ENCODE assay signal across 8 mouse cellular contexts in the genomic region with DNA sequence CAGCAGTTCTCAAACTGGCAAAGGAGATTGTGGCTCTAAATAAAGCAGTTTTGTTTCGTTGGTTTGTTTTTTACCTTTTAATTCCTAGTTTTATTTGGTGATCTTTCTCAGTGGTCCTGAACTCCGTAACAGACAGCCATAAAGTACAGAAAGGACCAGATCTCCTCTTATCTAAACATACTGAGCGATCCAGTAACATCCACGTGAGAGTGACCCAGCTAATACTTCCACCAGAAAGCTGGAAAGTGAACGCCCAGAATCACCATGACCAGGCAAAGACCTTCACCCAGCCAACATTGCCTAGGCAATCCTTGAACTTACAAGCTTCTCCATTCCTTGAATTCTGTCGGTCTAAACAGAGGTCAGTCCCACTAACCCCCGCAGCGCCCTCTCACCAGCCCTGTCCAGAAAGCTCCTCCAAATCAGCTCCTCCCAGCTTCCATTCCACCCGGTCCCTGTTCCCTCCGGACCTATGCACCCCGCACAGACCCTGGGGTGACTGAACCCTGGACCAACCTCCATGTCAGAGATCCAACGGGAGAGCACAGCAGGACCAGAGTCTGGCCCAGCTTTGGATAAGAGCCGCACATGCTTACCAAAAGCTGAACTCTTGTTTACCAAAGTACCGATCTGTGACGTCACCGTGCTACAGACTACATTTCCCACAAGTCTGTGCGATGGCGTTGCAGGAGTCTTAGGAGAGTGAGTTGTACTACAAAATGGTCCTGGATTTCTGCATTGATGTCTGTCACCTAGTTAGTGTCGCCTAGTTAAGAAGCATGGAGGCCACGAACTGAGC. TPM values are rescaled to one million over a fixed set of nuclear protein-coding genes. Genes with fewer than 3 reads are reported as not detected.
DNase-seq lines count a peak whose midpoint lies in the region; ATAC-seq and TF ChIP-seq lines count a peak whose summit lies in the region.

A gene (minus strand): TSS at position 634 of the 799 bp plus-strand sequence.

- peak within 1 kb of the TSS; percentile 76 to 86 for H3K4me3 ChIP-seq in MEL (ENCODE audit: control insufficient read depth in 1 of 2, insufficient read depth in 1 of 2, low read depth in 2 of 2, low read length in 2 of 2)
- peak within 1 kb of the TSS; percentile 80 for H3K4me3 ChIP-seq in cerebellum, adult 2 months (replicated peaks; ENCODE audit: insufficient read depth, low read depth, low read length)
- peak within 1 kb of the TSS; percentile 56 for H3K4me3 ChIP-seq in forebrain, postnatal 0 days (ENCODE audit: low read depth, low read length)
- H3K4me3 ChIP-seq in lung, embryonic 15.5 days = peak within 1 kb of the TSS; percentile 69

- peak; percentile 49 to 60; a peak in 1 of 4 replicates for TF ChIP-seq POLR2A in MEL (IDR thresholded peaks at IDR 0.05; ENCODE audit: control insufficient read depth in 1 of 2, insufficient read depth in 1 of 2, low read depth in 1 of 2, low read length in 2 of 2, poor library complexity in 1 of 2)
- peak; percentile 50; the same call in 1 of the 2 replicates for TF ChIP-seq POLR2A in cerebellum, adult 2 months (IDR thresholded peaks at IDR 0.05; ENCODE audit: borderline replicate concordance, insufficient read depth, low read length)

- H3K9ac ChIP-seq in MEL (ENCODE audit: control insufficient read depth, low read depth, low read length, poor library complexity, severe bottlenecking) = peak within 1 kb of the TSS; percentile 68
- peak within 1 kb of the TSS; percentile 55 for H3K9ac ChIP-seq in forebrain, postnatal 0 days
- peak within 1 kb of the TSS; percentile 64 for H3K9ac ChIP-seq in lung, embryonic 15.5 days

- H3K79me2 ChIP-seq in MEL (ENCODE audit: control insufficient read depth, insufficient read depth, low read length, poor library complexity) = no peaks in the 10 kb centered on the region; the same call in 1 of the 2 replicates

- DNase-seq in MEL (ENCODE audit: low read depth, low spot score) = peak; percentile 95
- peak; percentile 91 to 92 for DNase-seq in cerebellum, adult 2 months
- peak; percentile 91 for DNase-seq in forebrain, postnatal 0 days
- peak; percentile 83 for DNase-seq in heart, postnatal 4 days
- DNase-seq in layer of hippocampus, adult 8-10 months (ENCODE audit: low spot score in 2 of 2) = peak; percentile 91
- DNase-seq in ovary, adult 18-20 months (ENCODE audit: low spot score) = peak; percentile 76
- DNase-seq in thymus, postnatal 0 days (ENCODE audit: low spot score) = peak; percentile 92

- peaks cover 0 to 3% of the 10 kb centered on the region in 2 experiments; a peak in 1 of 4 replicates for H3K36me3 ChIP-seq in MEL (ENCODE audit: control insufficient read depth in 1 of 2, insufficient read depth in 2 of 2, low read length in 2 of 2)
- no peaks in the 10 kb centered on the region for H3K36me3 ChIP-seq in forebrain, postnatal 0 days (ENCODE audit: insufficient read depth)
- H3K36me3 ChIP-seq in lung, embryonic 15.5 days = 0 out of 2 replicates have a peak, but pooled peaks cover 7% of the 10 kb centered on the region

- no peak for TF ChIP-seq CTCF in MEL (IDR thresholded peaks at IDR 0.05 in 2 of 3, conservative IDR thresholded peaks at IDR 0.05 in 1 of 3; ENCODE audit: control insufficient read depth in 1 of 3, insufficient read depth in 1 of 3, low read depth in 2 of 3, low read length in 3 of 3, poor library complexity in 1 of 3, severe bottlenecking in 1 of 3)
- TF ChIP-seq CTCF in cerebellum, adult 2 months (IDR thresholded peaks at IDR 0.05; ENCODE audit: borderline replicate concordance, insufficient read depth, low read depth, low read length) = no peak
- no peak for TF ChIP-seq CTCF in forebrain, postnatal 0 days (IDR thresholded peaks at IDR 0.05; ENCODE audit: low read depth)

- H3K9me3 ChIP-seq in MEL (replicated peaks; ENCODE audit: insufficient read depth, low read length) = no peaks in the 10 kb centered on the region
- no peaks in the 10 kb centered on the region for H3K9me3 ChIP-seq in forebrain, postnatal 0 days (ENCODE audit: low read length)
- H3K9me3 ChIP-seq in lung, embryonic 15.5 days = no peaks in the 10 kb centered on the region

- no peak for TF ChIP-seq RAD21 in MEL (IDR thresholded peaks at IDR 0.05; ENCODE audit: low read depth, low read length)

- H3K4me1 ChIP-seq in MEL (ENCODE audit: control insufficient read depth in 1 of 2, insufficient read depth in 2 of 2, low read length in 2 of 2) = no peaks in the 10 kb centered on the region; a peak in 1 of 4 replicates
- no peaks in the 10 kb centered on the region for H3K4me1 ChIP-seq in cerebellum, adult 2 months (ENCODE audit: control insufficient read depth, insufficient read depth, low read length)
- H3K4me1 ChIP-seq in forebrain, postnatal 0 days (ENCODE audit: insufficient read depth) = peaks cover 6% of the 10 kb centered on the region; the same call in 1 of the 2 replicates
- 0 out of 2 replicates have a peak, but pooled peaks cover 4% of the 10 kb centered on the region for H3K4me1 ChIP-seq in lung, embryonic 15.5 days

- no peaks in the 10 kb centered on the region for H3K27me3 ChIP-seq in MEL (ENCODE audit: control insufficient read depth in 1 of 2, insufficient read depth in 2 of 2, low read length in 2 of 2)
- H3K27me3 ChIP-seq in cerebellum, adult 2 months (ENCODE audit: control insufficient read depth, insufficient read depth, low read length) = no peaks in the 10 kb centered on the region
- H3K27me3 ChIP-seq in forebrain, postnatal 0 days (ENCODE audit: insufficient read depth, low read length) = no peaks in the 10 kb centered on the region
- H3K27me3 ChIP-seq in lung, embryonic 15.5 days = no peaks in the 10 kb centered on the region

- WGBS in cerebellum, adult 2 months = 2% methylated on average over 20 of the region's 20 CpGs
- WGBS in forebrain, postnatal 0 days = 6% methylated on average over 20 of the region's 20 CpGs
- 2% methylated on average over 20 of the region's 20 CpGs for WGBS in lung, embryonic 15.5 days

- ATAC-seq in forebrain, postnatal 0 days = peak; percentile 96
- peak; percentile 97 for ATAC-seq in lung, embryonic 15.5 days (ENCODE audit: borderline replicate concordance, extremely low read depth, low FRiP score, low TSS enrichment)

- peak within 1 kb of the TSS; percentile 58 for H3K4me2 ChIP-seq in forebrain, postnatal 0 days (ENCODE audit: low read depth)
- peak within 1 kb of the TSS; percentile 74 for H3K4me2 ChIP-seq in lung, embryonic 15.5 days

- TF ChIP-seq EP300 in MEL (IDR thresholded peaks at IDR 0.05; ENCODE audit: low read depth in 1 of 2, low read length in 2 of 2) = no peak

- H3K27ac ChIP-seq in MEL (ENCODE audit: control insufficient read depth, low read depth, low read length) = peak within 1 kb of the TSS; percentile 30
- peak within 1 kb of the TSS; percentile 71 for H3K27ac ChIP-seq in cerebellum, adult 2 months (ENCODE audit: insufficient read depth, low read length)
- peak within 1 kb of the TSS; percentile 57 for H3K27ac ChIP-seq in forebrain, postnatal 0 days (ENCODE audit: low read depth, low read length)
- peak within 1 kb of the TSS; percentile 60; the same call in 1 of the 2 replicates for H3K27ac ChIP-seq in lung, embryonic 15.5 days

TF ChIP-seq in MEL, 35 proteins besides CTCF, POLR2A, EP300 and RAD21 (continues in another document):
- 0 out of 2 replicates have a peak, but pooled peaks have one; percentile 20 for TF ChIP-seq USF1 (IDR thresholded peaks at IDR 0.05; ENCODE audit: low read depth, low read length)
- TF ChIP-seq ETS1 (IDR thresholded peaks at IDR 0.05; ENCODE audit: low read depth, low read length) = peak; percentile 46; the same call in 1 of the 2 replicates
- peak; percentile 45; the same call in 1 of the 2 replicates for TF ChIP-seq POLR2AphosphoS2 (IDR thresholded peaks at IDR 0.05; ENCODE audit: low read length)
- no peak for TF ChIP-seq MYB (IDR thresholded peaks at IDR 0.05; ENCODE audit: low read depth, low read length)
- TF ChIP-seq MAX (IDR thresholded peaks at IDR 0.05; ENCODE audit: low read length) = peak; percentile 89
- TF ChIP-seq POLR2AphosphoS5 (IDR thresholded peaks at IDR 0.05; ENCODE audit: borderline replicate concordance, low read depth, low read length) = no peak
- TF ChIP-seq SIN3A (IDR thresholded peaks at IDR 0.05; ENCODE audit: low read length) = peak; percentile 99
- no peak for TF ChIP-seq MEF2A (IDR thresholded peaks at IDR 0.05; ENCODE audit: extremely low read depth, insufficient replicate concordance, low read depth, low read length, poor library complexity, severe bottlenecking)
- TF ChIP-seq GABPA (IDR thresholded peaks at IDR 0.05; ENCODE audit: low read depth, low read length) = no peak
- TF ChIP-seq KAT2A (conservative IDR thresholded peaks at IDR 0.05; ENCODE audit: low read depth, low read length) = peak; percentile 68; the same call in 1 of the 2 replicates
- peak; percentile 93 for TF ChIP-seq HCFC1 (IDR thresholded peaks at IDR 0.05; ENCODE audit: low read depth, low read length)
- peak; percentile 69 for TF ChIP-seq ELF1 (IDR thresholded peaks at IDR 0.05; ENCODE audit: low read depth, low read length)
- no peak for TF ChIP-seq JUND (IDR thresholded peaks at IDR 0.05; ENCODE audit: low read depth, low read length)
- TF ChIP-seq MYC (IDR thresholded peaks at IDR 0.05; ENCODE audit: low read depth, low read length) = peak; percentile 79
- TF ChIP-seq NELFE (IDR thresholded peaks at IDR 0.05; ENCODE audit: low read depth, low read length) = peak; percentile 52
- no peak for TF ChIP-seq CHD1 (IDR thresholded peaks at IDR 0.05; ENCODE audit: low read depth, low read length)
- TF ChIP-seq MXI1 (IDR thresholded peaks at IDR 0.05; ENCODE audit: low read depth, low read length) = peak; percentile 98
- peak; percentile 47; the same call in 1 of the 2 replicates for TF ChIP-seq NRF1 (IDR thresholded peaks at IDR 0.05; ENCODE audit: insufficient read depth, low read depth, low read length, poor library complexity, severe bottlenecking)
- no peak for TF ChIP-seq ZMIZ1 (IDR thresholded peaks at IDR 0.05; ENCODE audit: low read depth, low read length)
- TF ChIP-seq TCF12 (IDR thresholded peaks at IDR 0.05; ENCODE audit: low read depth, low read length) = peak; percentile 53; the same call in 1 of the 2 replicates

RNA-seq across cellular contexts. Expression of the gene that starts here (rescaled TPM):
- total RNA-seq in MEL (2012; rRNA removed) = 4.4 and 4.9 TPM in 2 replicates
- 1 to 10 TPM in 1 of 2 experiments, not detected in 1; 3.5 TPM for polyA plus RNA-seq in MEL (2012; ENCODE audit: insufficient read depth in 1 of 2, insufficient read length in 2 of 2, low read depth in 1 of 2, low replicate concordance in 2 of 2, missing spikeins in 1 of 2)
- polyA plus RNA-seq in cerebellum, adult 2 months (2012; rRNA removed) = 10.0 and 12.6 TPM in 2 replicates
- total RNA-seq in forebrain, postnatal 0 days (2014; rRNA removed) = 9.3 and 17.5 TPM in 2 replicates
- polyA plus RNA-seq in forebrain, postnatal 0 days (2015; fragmentation: Nextera tagmentation; extraction: Ambion mirVana) = 2.3 TPM in 2 replicates
- total RNA-seq in heart, postnatal 4 days (2021) = 1 to 10 TPM; 4.8 to 6.3 TPM
- 10 to 100 TPM; 12.4 to 23.2 (median 17.5) TPM for total RNA-seq in layer of hippocampus, adult 8-10 months (2022)
- 2.1 and 3.8 TPM in 2 replicates for polyA plus RNA-seq in lung, embryonic 15.5 days (2015; fragmentation: Nextera tagmentation; extraction: Ambion mirVana)
- polyA plus RNA-seq in thymus, postnatal 0 days (2015; fragmentation: Nextera tagmentation; extraction: Ambion mirVana) = 4.3 and 5.7 TPM in 2 replicates

Comparison
In these comparisons a context has a peak if more than half of its experiments do, and no peak if none do; other contexts are left out.
1. Peak in every context shown above with its lines: DNase-seq, ATAC-seq, H3K4me3 ChIP-seq and H3K27ac ChIP-seq.